Mouse (Mus musculus) forebrain, embryonic 10.5 days (tissue): ENCODE data around the gene Hist1h2ad. TPM values are rescaled to one million over a fixed set of nuclear protein-coding genes. Genes with fewer than 3 reads are reported as not detected.
"Not testable (repeated sequence)": the region's sequence is repeated elsewhere in the genome, so short reads cannot be mapped to it uniquely, and the experiment has no call there.

Experiments used
- DNase-seq: peaks from one replicate; pipeline ENCODE4 v3.0.0-alpha.2; 2017; ENCODE audit warnings: low spot score; ENCODE audit errors: extremely low spot score
- H3K27ac ChIP-seq: fragments of 300-500 bp; sonication (generic); 2 replicates; pipeline ENCODE4 v1.5.1; 2016; ENCODE audit warnings: mild to moderate bottlenecking
- H3K27me3 ChIP-seq: fragments of 300-500 bp; sonication (generic); 2 replicates; pipeline ENCODE4 v1.6.1; 2016; ENCODE audit warnings: mild to moderate bottlenecking; ENCODE audit not compliant: poor library complexity, severe bottlenecking
- H3K36me3 ChIP-seq: fragments of 300-500 bp; sonication (generic); replicated peaks from 2 replicates; pipeline ENCODE4 v1.6.1; 2016; ENCODE audit warnings: mild to moderate bottlenecking, moderate library complexity
- H3K4me1 ChIP-seq: fragments of 300-500 bp; sonication (generic); 2 replicates; pipeline ENCODE4 v1.6.1; 2016
- H3K4me3 ChIP-seq: fragments of 300-500 bp; sonication (generic); 2 replicates; pipeline ENCODE4 v1.5.1; 2016; ENCODE audit warnings: mild to moderate bottlenecking, moderate library complexity
- H3K9me3 ChIP-seq: fragments of 300-500 bp; sonication (generic); 2 replicates; pipeline ENCODE4 v1.6.1; 2016; ENCODE audit warnings: mild to moderate bottlenecking, moderate library complexity
- WGBS: fragments of 180-500 bp; shearing (Covaris S2); methylation state at CpG from one replicate; pipeline ENCODE4 v1.1.7; 2016; 5-methylcytosine and 5-hydroxymethylcytosine counted together
- polyA plus RNA-seq: library from polyadenylated mRNA; unstranded; fragments of >200 nt; fragmentation: Nextera tagmentation; extraction: Ambion mirVana; gene quantifications from 2 replicates; pipeline ENCODE4 v1.2.1, GENCODE M21; 2016

The Hist1h2ad gene
- polyA plus RNA-seq, 1 experiment from 2014 or later, result 1.5 TPM

DNA sequence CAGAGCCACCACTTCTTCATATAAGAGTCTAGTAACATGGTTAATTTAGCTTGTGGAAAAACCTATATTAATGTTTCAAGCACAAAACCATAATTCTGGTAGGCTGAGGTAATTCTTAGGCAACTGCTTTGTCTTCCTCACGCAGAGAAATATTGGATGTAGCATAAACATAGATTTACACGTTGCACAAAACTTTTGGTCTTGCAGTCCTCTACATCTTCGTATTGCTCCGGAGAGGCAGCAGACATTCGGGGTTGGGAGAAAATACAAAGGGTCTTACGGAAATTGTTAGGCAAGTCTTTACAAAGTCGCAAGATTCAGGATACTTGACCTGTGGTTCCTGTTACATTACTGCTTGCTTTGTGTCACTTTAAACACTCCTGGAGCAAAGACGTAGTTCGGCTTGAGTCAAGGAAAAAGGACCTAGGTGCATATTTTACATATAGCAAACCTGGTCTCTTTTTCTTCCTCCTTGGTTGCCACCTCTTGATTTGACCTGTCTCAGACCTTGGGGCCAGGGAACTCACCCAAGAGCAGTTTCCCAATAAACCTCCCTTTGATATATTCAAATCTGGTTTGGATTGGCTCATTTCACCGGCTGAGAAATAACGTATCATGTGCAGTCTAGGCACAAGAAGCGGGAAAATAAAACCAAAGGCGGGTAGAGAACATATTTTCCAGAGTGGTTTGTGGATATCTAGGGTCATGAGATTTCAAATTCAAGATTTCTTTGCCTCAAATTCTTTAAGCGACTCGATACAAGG lies 39.6 kb upstream of the Hist1h2ad start:
- Histone ChIP-seq H3K36me3 (no peaks in the 10 kb centered on the region), H3K4me1 (peaks cover 47% of the 10 kb centered on the region), H3K9me3 (no peaks in the 10 kb centered on the region), H3K27me3 (no peaks in the 10 kb centered on the region), H3K4me3 (peak overlapping the region; percentile 54), H3K27ac (peak overlapping the region; percentile 92)
- DNase-seq, result peak; percentile 57
- under 1% methylated on average over 15 of the region's 15 CpGs for WGBS

DNA sequence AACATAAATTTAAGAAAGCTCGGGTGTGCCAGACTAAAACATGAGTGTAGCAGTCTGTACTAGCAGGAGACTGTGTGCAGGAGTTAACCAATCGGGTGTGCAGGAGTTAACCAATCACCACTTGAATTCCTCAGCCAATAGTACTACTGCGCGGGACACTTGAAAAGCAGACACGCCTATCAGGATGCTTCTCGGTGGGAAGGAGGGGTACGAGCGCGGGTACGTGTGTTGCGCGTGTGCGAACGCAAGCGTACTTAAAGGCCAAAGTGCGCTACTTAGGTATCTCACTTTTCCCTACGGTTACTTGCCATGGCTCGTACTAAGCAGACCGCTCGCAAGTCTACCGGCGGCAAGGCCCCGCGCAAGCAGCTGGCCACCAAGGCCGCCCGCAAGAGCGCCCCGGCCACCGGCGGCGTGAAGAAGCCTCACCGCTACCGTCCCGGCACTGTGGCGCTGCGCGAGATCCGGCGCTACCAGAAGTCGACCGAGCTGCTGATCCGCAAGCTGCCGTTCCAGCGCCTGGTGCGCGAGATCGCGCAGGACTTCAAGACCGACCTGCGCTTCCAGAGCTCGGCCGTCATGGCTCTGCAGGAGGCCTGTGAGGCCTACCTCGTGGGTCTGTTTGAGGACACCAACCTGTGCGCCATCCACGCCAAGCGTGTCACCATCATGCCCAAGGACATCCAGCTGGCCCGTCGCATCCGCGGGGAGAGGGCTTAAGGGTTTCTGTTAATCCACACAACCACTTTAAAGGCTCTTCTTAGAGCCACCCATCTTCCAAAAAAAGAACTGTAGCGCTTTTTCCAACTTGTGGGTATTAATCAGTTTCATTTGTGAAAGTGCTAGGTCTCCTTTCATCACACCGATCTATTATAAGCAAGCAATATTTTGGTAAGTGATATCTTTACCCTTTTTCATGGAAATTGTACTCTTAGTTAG lies 38.8 kb upstream of the Hist1h2ad start, which contains the start of gene Hist1h3g:
Hist1h3g (plus strand) TSS at position 286 of the 939 bp plus-strand sequence.
- WGBS, result under 1% methylated on average over 46 of the region's 62 CpGs

DNA sequence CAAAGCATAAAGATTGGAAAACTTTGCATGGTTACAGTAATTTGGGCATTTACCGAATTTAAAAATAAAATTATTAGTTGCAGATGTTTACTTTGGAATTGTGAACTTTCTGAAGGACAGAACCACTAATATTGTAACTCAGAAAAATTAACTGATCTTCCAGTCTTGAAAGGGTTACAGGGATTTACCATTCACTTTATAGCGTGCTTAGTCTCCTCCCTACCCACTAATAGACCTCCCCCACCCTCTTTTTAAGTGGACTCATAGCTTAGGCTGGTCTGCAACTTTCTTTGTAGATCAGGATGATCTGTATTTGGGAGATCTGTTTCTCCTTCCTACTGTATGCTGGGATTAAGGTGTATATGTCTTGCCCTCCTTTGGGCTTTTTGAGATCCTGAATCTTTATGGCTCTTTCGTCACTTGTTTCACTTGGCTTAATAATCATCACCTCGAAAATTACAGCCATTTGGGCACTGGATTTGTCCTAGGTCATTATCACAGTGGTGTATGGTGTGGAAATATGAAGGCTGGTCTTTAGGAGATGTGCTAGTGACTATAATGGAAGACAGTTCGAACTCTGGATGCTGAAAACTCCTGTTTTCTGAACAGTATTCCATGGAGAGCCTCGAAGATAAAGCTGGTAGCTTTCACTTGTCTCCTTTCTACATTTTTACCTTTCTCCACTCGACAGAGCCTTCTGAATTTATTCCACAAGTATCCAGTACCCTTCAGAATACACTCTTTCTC lies 37.9 kb upstream of the Hist1h2ad start:
- H3K4me1 ChIP-seq, result peaks cover 43% of the 10 kb centered on the region
- no peak for DNase-seq
- no peaks in the 10 kb centered on the region for H3K36me3 ChIP-seq
- no peaks in the 10 kb centered on the region for H3K27me3 ChIP-seq
- H3K27ac ChIP-seq, result peak overlapping the region; percentile 92
- peak overlapping the region; percentile 54 for H3K4me3 ChIP-seq
- WGBS, result 27% methylated on average over 7 of the region's 7 CpGs
- H3K9me3 ChIP-seq, result no peaks in the 10 kb centered on the region

More for the DNA sequence above, 38.8 kb upstream of the Hist1h2ad start, which contains the start of gene Hist1h3g:
- peak within 1 kb of the TSS; percentile 54 for H3K4me3 ChIP-seq
- H3K4me1 ChIP-seq, result peaks cover 43% of the 10 kb centered on the region
- H3K27ac ChIP-seq, result peak within 1 kb of the TSS; percentile 92
- DNase-seq, result peak; percentile 90
- H3K36me3 ChIP-seq, H3K27me3 ChIP-seq, H3K9me3 ChIP-seq: not testable (repeated sequence)

DNA sequence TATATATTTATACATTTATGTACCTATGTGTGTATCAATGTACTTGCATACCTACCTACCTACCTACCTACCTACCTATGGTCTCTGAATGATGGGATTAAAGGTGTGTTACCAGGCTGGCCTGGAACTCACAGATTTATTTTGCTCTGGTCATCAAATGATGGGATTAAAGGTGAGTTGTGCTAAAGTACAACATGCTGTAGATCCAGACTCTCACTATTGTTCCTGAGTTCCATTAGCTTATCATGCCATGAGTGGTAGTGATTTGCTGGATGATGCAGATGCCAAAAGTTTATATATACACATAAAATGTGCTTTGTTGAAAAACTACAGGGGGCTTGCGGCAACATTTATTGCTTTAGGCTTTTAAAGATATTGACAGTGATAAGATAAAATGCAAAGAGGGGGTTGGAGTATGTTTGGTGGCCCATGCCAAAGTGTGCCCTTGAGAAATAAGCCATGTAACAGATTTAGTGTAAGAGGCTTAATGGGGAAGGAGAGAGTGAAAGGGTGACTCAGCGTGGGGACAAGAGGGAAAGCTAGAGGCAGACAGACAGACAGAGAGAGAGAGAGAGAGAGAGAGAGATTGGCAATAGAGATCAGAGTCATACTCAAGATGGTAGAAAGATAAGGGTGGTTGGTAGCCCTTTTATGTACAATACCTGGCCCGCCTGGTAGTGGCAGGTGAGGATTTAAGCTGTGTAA lies 37.0 kb upstream of the Hist1h2ad start:
- Histone ChIP-seq H3K9me3 (no peaks in the 10 kb centered on the region), H3K36me3 (no peaks in the 10 kb centered on the region), H3K4me3 (peak overlapping the region; percentile 54), H3K27ac (peak overlapping the region; percentile 92), H3K4me1 (peaks cover 43% of the 10 kb centered on the region), H3K27me3 (no peaks in the 10 kb centered on the region)
- no peak for DNase-seq
- 83% methylated on average over 3 of the region's 3 CpGs for WGBS

DNA sequence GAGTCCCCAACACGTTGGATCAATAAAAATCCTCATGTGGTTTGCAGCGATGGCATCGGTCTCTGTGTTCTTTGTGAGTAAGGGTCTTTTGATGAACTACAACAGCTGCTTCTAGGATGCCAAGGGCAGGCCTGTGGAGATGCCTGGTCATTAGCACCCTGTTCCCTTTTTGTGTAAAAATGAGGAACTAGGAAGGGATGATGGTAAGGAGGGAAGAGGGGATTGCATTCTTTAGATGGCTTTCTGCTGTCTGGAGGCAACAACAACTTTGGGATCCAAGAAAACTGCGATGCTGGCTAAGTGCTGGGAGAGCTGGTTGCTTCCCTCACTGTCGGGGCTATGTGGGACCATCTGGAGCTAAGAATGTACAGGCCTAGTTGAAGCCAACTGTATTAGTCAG lies 35.9 kb upstream of the Hist1h2ad start:
- DNase-seq, result no peak
- peak overlapping the region; percentile 92 for H3K27ac ChIP-seq
- no peaks in the 10 kb centered on the region for H3K27me3 ChIP-seq
- no peaks in the 10 kb centered on the region for H3K9me3 ChIP-seq
- H3K4me3 ChIP-seq, result peak overlapping the region; percentile 54; the same call in 1 of the 2 replicates
- peaks cover 38% of the 10 kb centered on the region for H3K4me1 ChIP-seq
- WGBS, result 85% methylated on average over 5 of the region's 5 CpGs
- H3K36me3 ChIP-seq, result no peaks in the 10 kb centered on the region

DNA sequence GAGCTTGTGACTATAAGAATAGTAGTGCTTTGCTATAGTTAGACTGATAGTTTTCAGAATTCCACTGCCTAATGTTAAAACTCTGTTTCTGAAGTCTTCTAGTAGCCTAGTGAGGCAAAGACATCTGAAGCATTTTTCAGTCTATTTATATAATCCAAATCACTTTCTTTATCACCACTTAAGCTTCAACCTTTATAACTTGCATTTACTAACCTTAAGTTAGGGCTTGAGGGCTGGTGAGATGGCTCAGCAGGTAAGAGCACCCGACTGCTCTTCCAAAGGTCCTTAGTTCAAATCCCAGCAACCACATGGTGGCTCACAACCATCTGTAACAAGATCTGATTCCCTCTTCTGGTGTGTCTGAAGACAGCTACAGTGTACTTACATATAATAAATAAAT lies 34.4 kb upstream of the Hist1h2ad start:
- not testable (repeated sequence) for H3K36me3 ChIP-seq, H3K4me3 ChIP-seq, H3K27me3 ChIP-seq, DNase-seq, H3K9me3 ChIP-seq, H3K27ac ChIP-seq
- H3K4me1 ChIP-seq, result peaks cover 36% of the 10 kb centered on the region
- 64% methylated on average over 1 of the region's 1 CpGs for WGBS

DNA sequence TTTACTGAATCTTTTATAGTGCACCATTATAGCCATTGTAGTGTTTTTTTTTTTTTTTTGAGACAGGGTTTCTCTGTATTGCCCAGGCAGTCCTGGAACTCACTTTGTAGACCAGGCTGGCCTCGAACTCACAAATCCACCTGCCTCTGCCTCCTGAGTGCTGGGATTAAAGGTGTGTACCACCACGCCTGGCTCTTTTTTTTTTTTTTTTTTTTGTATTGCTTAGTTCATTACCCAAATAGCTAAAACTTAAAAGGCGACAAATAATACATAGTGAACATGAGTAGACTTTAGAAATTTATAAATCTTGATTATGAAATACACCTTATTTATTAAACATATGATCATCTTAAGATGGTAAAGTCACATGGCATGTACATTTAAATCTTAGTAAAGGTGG lies 32.7 kb upstream of the Hist1h2ad start:
- H3K4me1 ChIP-seq, result peaks cover 38% of the 10 kb centered on the region
- H3K9me3 ChIP-seq, result no peaks in the 10 kb centered on the region
- 0 out of 2 replicates have a peak overlapping the region, but pooled peaks have one; percentile 95 for H3K27ac ChIP-seq
- no peaks in the 10 kb centered on the region for H3K27me3 ChIP-seq
- no peaks in the 10 kb centered on the region for H3K36me3 ChIP-seq
- DNase-seq, result no peak
- peak overlapping the region; percentile 57; the same call in 1 of the 2 replicates for H3K4me3 ChIP-seq
- 91% methylated on average over 3 of the region's 3 CpGs for WGBS

DNA sequence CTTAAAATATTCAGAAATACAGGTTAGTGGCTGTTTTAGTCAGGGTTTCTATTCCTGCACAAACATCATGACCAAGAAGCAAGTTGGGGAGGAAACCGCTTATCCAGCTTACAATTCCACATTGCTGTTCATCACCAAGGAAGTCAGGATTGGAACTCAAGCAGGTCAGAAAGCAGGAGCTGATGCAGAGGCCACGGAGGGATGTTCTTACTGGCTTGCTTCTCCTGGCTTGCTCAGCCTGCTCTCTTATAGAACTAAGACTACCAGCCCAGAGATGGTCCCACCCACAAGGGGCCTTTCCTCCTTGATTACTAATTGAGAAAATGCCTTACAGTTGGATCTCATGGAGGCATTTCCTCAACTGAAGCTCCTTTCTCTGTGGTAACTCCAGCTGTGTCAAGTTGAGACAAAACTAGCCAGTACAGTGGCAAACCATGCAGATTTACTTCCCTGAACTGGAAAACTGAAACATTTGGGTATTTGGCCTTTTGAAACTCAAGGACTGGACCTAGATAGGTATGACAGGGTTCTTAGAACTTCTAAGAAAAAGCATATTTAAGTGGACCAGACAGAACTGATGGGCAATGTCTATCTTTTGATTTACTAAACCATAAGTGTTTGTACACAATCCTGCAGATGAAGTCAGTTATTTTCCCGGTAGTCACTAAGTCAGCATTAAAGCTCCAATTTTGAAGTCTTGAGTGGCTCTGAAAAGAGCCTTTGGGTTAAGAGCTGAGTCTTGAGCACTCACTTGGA lies 31.8 kb upstream of the Hist1h2ad start:
- H3K27me3 ChIP-seq, DNase-seq, H3K36me3 ChIP-seq, H3K9me3 ChIP-seq: not testable (repeated sequence)
- WGBS, result 6% methylated on average over 3 of the region's 3 CpGs
- H3K27ac ChIP-seq, result peak overlapping the region; percentile 95
- peaks cover 32% of the 10 kb centered on the region for H3K4me1 ChIP-seq
- H3K4me3 ChIP-seq, result peak overlapping the region; percentile 57

DNA sequence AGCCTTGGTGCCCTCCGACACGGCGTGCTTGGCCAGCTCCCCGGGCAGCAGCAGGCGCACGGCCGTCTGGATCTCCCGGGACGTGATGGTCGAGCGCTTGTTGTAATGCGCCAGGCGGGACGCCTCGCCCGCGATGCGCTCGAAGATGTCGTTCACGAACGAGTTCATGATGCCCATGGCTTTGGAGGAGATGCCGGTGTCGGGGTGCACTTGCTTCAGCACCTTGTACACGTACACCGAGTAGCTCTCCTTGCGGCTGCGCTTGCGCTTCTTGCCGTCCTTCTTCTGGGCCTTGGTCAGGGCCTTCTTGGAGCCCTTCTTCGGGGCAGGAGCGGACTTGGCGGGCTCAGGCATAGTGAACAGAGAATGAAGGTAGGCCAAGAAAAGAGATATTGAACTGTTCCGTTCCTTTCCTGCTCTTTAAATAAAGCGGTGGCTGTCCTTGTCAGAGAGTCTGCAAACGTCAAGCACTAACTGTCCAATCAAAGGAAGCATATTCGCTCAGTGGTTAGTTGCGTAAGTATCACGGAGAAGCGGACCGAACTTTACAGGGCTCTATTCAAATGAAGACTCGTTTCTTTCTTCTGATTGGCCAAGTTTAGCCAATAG lies 31.1 kb upstream of the Hist1h2ad start, which contains the start of gene Hist1h2bh:
Hist1h2bh (minus strand) TSS at position 394 of the 609 bp plus-strand sequence.
- not testable (repeated sequence) for H3K27me3 ChIP-seq, H3K36me3 ChIP-seq, H3K9me3 ChIP-seq
- Histone ChIP-seq H3K27ac (peak within 1 kb of the TSS; percentile 95), H3K4me1 (peaks cover 25% of the 10 kb centered on the region), H3K4me3 (peak within 1 kb of the TSS; percentile 57)
- peak; percentile 77 for DNase-seq
- under 1% methylated on average over 32 of the region's 42 CpGs for WGBS

DNA sequence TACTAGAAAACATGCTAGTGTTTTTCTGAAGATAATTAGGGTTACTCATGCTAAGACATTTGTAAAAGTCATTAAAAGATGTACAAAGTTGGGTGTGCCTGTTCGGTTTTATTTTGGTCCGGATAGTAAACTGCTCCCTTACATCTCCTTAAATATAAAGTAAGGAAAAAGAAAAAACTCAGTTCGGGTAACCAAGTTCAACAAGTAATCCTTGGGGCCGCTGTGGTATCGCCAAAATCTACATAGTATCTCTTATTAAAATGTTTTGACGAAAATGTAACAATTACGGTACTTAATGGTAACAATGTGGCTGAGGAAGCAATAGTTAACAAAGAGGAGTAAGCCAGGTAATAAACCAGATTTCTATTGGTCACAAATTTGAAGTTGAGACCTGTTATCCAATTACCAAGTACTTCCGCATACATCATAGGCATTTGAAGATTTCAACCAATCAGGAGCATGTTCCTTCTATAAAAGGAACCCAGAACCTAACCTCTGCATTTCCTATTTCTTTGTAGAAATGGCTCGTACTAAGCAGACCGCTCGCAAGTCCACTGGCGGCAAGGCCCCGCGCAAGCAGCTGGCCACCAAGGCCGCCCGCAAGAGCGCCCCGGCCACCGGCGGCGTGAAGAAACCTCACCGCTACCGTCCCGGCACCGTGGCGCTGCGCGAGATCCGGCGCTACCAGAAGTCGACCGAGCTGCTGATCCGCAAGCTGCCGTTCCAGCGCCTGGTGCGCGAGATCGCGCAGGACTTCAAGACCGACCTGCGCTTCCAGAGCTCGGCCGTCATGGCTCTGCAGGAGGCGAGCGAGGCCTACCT lies 30.0 kb upstream of the Hist1h2ad start, which contains the start of gene Hist1h3f:
Hist1h3f (plus strand) TSS at position 88 of the 822 bp plus-strand sequence.
- DNase-seq, result peak; percentile 58
- 1% methylated on average over 28 of the region's 45 CpGs for WGBS
- Histone ChIP-seq H3K4me1 (peaks cover 26% of the 10 kb centered on the region), H3K27ac (peak within 1 kb of the TSS; percentile 95), H3K9me3 (no peaks in the 10 kb centered on the region), H3K36me3 (no peaks in the 10 kb centered on the region), H3K27me3 (no peaks in the 10 kb centered on the region), H3K4me3 (peak within 1 kb of the TSS; percentile 57)
